Mouse (Mus musculus): Measurements from ENCODE around the gene Psma7.

The Psma7 gene

DNA sequence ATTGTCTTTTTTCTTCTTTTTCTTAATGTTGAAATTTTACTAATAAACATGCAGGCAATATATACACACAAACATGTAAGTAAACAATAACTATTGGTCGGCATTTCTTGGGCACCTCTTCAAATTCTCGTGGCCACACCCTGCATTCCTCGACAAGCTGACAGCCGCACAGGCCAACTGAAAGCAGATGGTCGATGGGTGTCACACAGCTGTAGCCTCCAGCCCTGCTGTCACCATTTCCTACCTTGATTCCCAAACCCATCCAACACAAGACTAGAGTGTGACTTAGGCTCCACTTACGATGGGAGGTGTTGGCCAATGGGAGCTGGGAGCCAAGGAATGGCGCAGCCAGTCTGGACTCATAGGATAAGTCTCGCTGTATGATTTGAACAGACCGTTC is 40.6 kb downstream of the Psma7 start:
- no peak for DNase-seq (ENCODE audit: low spot score)

DNA sequence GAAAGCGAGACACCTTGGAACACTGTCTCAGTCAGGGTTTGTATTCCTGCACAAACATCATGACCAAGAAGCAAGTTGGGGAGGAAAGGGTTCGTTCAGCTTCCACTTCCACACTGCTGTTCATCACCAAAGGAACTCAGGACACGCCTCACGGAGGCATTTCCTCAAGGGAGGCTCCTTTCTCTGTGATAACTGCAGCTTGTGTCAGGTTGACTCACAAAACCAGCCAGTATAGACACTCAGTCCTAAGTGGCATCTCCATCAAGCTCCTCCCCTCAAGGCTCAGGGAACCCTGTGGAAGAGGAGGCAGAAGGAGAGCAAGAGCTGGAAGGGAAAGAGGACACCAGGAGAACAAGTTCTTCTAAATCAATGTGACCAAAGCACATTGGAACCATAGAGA is 43.8 kb downstream of the Psma7 start:
- DNase-seq (ENCODE audit: low spot score): no peak

DNA sequence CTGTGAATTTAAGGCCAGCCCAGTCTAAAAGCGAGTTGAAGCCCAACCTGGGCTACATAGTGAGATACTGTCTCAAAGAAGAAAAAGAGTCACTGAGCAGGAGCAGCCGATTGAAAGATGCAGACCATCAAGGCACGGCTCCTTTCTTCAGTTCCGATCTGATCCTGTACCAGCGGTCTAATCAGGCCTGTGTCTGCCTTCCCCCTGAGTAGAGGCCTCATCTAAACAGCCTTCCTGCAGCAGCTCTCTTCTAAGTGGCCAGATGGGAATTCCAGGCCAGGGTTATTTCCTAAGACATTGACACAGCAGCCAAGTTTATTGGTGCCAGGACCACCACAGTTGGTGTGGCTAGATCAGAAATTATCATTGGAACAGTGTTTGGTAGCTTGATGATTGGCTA is 49.2 kb downstream of the Psma7 start:
- DNase-seq (ENCODE audit: low spot score): no peak

DNA sequence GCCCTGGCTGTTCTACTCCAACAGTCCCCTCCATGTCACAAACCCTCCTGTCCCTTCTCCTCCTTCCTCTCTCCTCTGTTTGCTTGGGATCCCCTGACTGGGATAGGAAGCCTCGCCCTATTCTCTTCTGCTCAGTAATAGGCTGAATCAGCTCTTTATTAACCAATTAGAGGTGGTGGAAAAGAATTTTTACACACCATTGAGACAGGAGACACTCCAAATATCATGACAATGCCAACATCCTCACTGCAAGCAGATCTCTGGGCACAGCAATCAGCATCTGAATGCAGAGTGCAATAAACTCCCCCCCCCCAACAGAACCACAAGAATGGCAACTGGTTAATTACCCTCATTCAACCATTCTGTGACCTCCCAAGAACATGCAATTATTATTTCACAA is 53.1 kb downstream of the Psma7 start:
- DNase-seq (ENCODE audit: low spot score): no peak

DNA sequence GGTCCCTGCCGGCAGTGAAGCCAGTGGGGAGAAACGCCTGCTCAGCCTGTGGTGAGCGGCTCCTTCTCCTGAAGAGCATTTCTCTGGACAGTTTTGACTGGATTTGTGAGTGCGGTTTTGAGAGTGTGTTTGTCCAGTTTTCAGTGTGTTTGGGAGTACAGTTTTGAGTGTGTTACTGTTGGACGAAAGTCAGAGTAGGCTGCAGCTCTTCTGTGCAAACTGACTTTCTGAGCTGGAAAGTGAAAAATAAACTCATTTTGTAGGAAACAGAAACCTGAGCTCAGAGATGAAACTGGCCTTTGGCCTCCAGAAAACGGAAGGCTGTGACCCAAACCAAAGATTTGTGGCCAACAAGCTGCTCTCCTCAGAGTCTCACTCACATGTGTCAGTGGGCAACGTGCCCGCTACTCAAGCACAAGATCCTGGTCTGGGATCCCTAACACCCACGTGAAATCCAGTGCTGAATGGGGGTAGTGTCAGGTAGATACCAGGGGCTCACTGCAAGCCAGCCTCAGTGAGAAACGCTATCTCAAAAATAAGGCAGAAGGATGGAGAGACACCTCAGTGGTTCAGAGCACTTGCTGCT is 55.7 kb downstream of the Psma7 start:
- no peak for DNase-seq (ENCODE audit: low spot score)

Measured in left cerebral cortex, adult 11 months (tissue).